Mouse (Mus musculus) heart, embryonic 12.5 days (tissue): ENCODE data around the gene Mfap3. TPM values are rescaled to one million over a fixed set of nuclear protein-coding genes. Genes with fewer than 3 reads are reported as not detected.
"Not testable (repeated sequence)": the region's sequence is repeated elsewhere in the genome, so short reads cannot be mapped to it uniquely, and the experiment has no call there.

Experiments
- ATAC-seq: fragments of 200-750 bp; cut with Nextera tagmentation; 2 replicates; pipeline ENCODE4 v1.8.0; 2017; ENCODE audit warnings: moderate TSS enrichment, moderate library complexity; ENCODE audit not compliant: insufficient number of reproducible peaks, low FRiP score
- H3K27ac ChIP-seq: fragments of 300-500 bp; sonication (generic); 2 replicates; pipeline ENCODE4 v1.5.1; 2016; ENCODE audit warnings: mild to moderate bottlenecking, moderate library complexity; ENCODE audit not compliant: poor library complexity, severe bottlenecking
- H3K27me3 ChIP-seq: fragments of 300-500 bp; sonication (generic); replicated peaks from 2 replicates; pipeline ENCODE4 v1.6.1; 2016; ENCODE audit warnings: mild to moderate bottlenecking, moderate library complexity
- H3K36me3 ChIP-seq: fragments of 300-500 bp; sonication (generic); 2 replicates; pipeline ENCODE4 v1.6.1; 2016; ENCODE audit warnings: mild to moderate bottlenecking, moderate library complexity
- H3K4me1 ChIP-seq: fragments of 300-500 bp; sonication (generic); replicated peaks from 2 replicates; pipeline ENCODE4 v1.6.1; 2016; ENCODE audit warnings: mild to moderate bottlenecking
- H3K4me2 ChIP-seq: fragments of 300-500 bp; sonication (generic); 2 replicates; pipeline ENCODE4 v1.6.1; 2016; ENCODE audit warnings: mild to moderate bottlenecking, moderate library complexity
- H3K4me3 ChIP-seq: fragments of 300-500 bp; sonication (generic); 2 replicates; pipeline ENCODE4 v1.5.1; 2016; ENCODE audit warnings: mild to moderate bottlenecking
- H3K9ac ChIP-seq: fragments of 300-500 bp; sonication (generic); 2 replicates; pipeline ENCODE4 v1.6.1; 2016; ENCODE audit warnings: mild to moderate bottlenecking, moderate library complexity
- H3K9me3 ChIP-seq: fragments of 300-500 bp; sonication (generic); replicated peaks from 2 replicates; pipeline ENCODE4 v1.6.1; 2016; ENCODE audit warnings: mild to moderate bottlenecking, moderate library complexity
- WGBS: fragments of 180-500 bp; shearing (Covaris S2); methylation state at CpG from one replicate; pipeline ENCODE4 v1.1.7; 2016; 5-methylcytosine and 5-hydroxymethylcytosine counted together
- polyA plus RNA-seq: library from polyadenylated mRNA; unstranded; fragments of >200 nt; fragmentation: Nextera tagmentation; extraction: Ambion mirVana; gene quantifications from 2 replicates; pipeline ENCODE4 v1.2.1, GENCODE M21; 2016

Mfap3 gene
- polyA plus RNA-seq, 1 experiment from 2014 or later, result 33.5 TPM

- H3K4me1 ChIP-seq, H3K27ac ChIP-seq, H3K4me3 ChIP-seq, H3K9ac ChIP-seq, ATAC-seq, H3K4me2 ChIP-seq, H3K9me3 ChIP-seq, H3K36me3 ChIP-seq, H3K27me3 ChIP-seq: not testable (repeated sequence)
- WGBS, result 86% methylated on average over 9 of the region's 10 CpGs
Observed at GRCm38 (mm10) chr11:57557936-57558335, 39.5 kb downstream of the Mfap3 start.

DNA sequence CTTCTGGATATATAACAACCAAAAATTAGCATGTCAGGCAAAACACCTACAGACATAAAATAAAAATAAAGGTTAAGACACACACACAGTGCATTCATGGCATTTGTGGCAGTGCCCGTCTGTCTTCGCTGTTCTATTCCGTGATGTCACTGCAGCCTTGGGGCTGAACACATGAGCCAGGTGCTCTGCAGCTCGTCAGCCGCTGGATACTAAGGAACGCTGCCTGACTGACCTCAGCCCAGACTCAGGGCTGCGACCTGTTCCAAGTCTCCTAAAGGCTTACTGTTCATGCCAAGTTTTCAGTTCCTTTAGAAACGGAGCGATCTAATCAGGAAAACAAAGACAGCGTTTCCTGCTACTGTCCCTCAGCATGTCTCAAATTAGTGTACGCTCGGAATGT, 46.1 kb downstream of the Mfap3 start:
- Histone ChIP-seq H3K4me2 (0 out of 2 replicates have a peak overlapping the region, but pooled peaks have one; percentile 15), H3K4me1 (peaks cover 22% of the 10 kb centered on the region), H3K36me3 (no peaks in the 10 kb centered on the region), H3K9ac (no peak overlapping the region), H3K9me3 (peaks cover 2% of the 10 kb centered on the region), H3K27me3 (peaks cover 10% of the 10 kb centered on the region), H3K4me3 (no peak overlapping the region), H3K27ac (no peak overlapping the region)
- 47% methylated on average over 12 of the region's 12 CpGs for WGBS
- ATAC-seq, result no peak

GRCm38 (mm10) chr11:57566091-57567035, 47.9 kb downstream of the Mfap3 start:
- no peaks in the 10 kb centered on the region for H3K36me3 ChIP-seq
- H3K4me2 ChIP-seq, result peak overlapping the region; percentile 38
- peaks cover 10% of the 10 kb centered on the region for H3K27me3 ChIP-seq
- no peak overlapping the region for H3K27ac ChIP-seq
- WGBS, result 34% methylated on average over 18 of the region's 18 CpGs
- peak overlapping the region; percentile 25; the same call in 1 of the 2 replicates for H3K9ac ChIP-seq
- H3K9me3 ChIP-seq, result peaks cover 12% of the 10 kb centered on the region
- H3K4me1 ChIP-seq, result peaks cover 22% of the 10 kb centered on the region
- ATAC-seq, result no peak
- no peak overlapping the region for H3K4me3 ChIP-seq

DNA sequence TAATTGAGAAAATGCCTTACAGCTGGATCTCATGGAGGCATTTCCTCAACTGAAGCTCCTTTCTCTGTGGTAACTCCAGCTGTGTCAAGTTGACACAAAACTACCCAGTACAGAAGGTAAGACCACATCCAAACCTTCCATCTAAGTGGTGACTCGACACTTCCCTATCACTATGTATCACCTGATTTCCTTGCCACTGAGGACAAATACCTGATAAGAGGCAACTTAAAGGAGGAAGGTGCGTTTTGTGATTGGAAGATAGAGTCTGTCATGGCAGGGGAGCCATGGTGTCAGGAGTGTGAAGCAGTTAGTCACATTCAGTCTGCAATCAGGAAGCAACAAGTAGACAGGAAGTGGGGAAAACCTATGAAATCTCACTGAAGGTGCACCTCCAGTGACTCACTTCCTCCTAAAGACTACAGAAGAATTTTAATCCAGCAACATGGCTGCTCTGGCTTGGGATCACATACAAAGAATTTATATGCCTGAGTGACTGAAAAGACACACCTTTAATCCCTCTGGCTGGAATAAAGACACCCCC, 50.6 kb downstream of the Mfap3 start:
- no peak overlapping the region for H3K9ac ChIP-seq
- WGBS, result 68% methylated on average over 2 of the region's 2 CpGs
- H3K4me1 ChIP-seq, result peaks cover 29% of the 10 kb centered on the region
- ATAC-seq, result no peak
- H3K9me3 ChIP-seq, result peaks cover 12% of the 10 kb centered on the region
- no peak overlapping the region for H3K4me3 ChIP-seq
- H3K4me2 ChIP-seq, result no peak overlapping the region
- H3K27ac ChIP-seq, result no peak overlapping the region
- peaks cover 10% of the 10 kb centered on the region for H3K27me3 ChIP-seq
- no peaks in the 10 kb centered on the region for H3K36me3 ChIP-seq

- H3K9ac ChIP-seq, result no peak overlapping the region
- H3K36me3 ChIP-seq, result no peaks in the 10 kb centered on the region
- H3K4me2 ChIP-seq, result no peak overlapping the region
- WGBS, result 74% methylated on average over 3 of the region's 3 CpGs
- peaks cover 12% of the 10 kb centered on the region for H3K9me3 ChIP-seq
- peaks cover 16% of the 10 kb centered on the region for H3K27me3 ChIP-seq
- no peak overlapping the region for H3K27ac ChIP-seq
- no peak for ATAC-seq
- peaks cover 26% of the 10 kb centered on the region for H3K4me1 ChIP-seq
- no peak overlapping the region for H3K4me3 ChIP-seq
Observed at GRCm38 (mm10) chr11:57571035-57571434, 52.6 kb downstream of the Mfap3 start.

DNA sequence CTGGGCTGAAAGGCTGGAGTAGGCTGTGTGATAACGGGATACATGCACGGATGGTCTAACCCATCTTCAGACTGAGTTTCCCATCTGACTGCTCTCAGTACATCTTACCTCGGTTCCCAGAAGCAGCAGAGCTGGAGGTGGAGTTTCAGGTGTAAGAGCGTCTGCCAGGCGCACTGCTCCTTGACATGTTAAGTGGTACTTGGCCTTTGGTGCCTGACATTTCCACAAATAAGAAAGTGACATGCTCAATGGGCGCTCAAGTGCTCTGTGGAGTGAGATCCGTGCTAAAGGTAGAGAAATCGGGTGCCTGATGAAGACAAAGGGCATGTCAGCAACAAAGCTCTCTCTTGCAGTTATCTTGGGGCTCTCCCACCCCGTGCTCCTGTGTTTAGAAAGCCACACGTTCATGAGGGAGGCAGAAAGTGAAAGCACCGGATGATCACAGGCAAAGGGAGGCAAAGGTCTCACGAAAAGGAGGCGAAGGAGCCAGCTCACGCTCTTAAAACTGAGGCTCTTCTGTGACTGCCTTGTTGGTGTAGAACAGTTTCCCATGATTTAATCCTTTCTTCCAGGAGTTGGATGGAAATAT, 55.3 kb downstream of the Mfap3 start:
- H3K9ac ChIP-seq, result peak overlapping the region; percentile 28; the same call in 1 of the 2 replicates
- peaks cover 12% of the 10 kb centered on the region; the same call in 1 of the 2 replicates for H3K27me3 ChIP-seq
- H3K9me3 ChIP-seq, result peaks cover 12% of the 10 kb centered on the region

DNA sequence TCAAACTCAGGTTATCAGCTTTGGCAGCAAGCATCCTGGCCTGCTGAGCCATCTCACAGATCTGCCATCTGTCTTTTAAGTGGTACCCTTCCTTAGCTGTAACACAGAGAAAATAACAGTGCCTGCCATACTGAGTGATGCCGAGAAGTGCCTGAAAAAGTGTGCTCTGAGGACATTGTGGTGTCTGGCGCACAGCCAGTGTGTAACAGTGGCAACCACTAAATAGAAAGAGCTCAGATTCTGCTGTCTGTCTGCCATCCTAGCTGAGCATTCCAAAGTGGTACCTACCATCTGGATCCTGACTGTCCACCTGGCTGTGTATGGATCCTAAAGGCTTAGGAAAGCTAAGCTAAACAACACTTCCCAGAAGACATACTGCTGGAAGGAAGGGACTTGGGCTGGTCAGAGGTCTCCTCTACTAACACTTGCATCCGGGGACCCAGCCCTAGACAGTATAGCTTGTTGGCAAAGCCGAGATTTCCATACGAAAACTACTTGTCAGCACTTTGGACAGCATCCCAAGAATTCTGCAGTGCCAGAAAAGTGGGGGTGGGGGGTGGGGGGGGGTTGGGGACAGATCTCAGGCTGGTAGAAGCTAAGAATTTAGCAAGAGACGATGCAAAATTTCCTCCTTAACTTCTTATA, 58.5 kb downstream of the Mfap3 start:
- H3K4me1 ChIP-seq, result peaks cover 11% of the 10 kb centered on the region; the same call in 1 of the 2 replicates
- H3K9me3 ChIP-seq, result peaks cover 4% of the 10 kb centered on the region; the same call in 1 of the 2 replicates
- no peak overlapping the region for H3K4me2 ChIP-seq
- H3K4me3 ChIP-seq, result no peak overlapping the region
- no peak for ATAC-seq
- H3K27me3 ChIP-seq, result peaks cover 15% of the 10 kb centered on the region; the same call in 1 of the 2 replicates
- no peak overlapping the region for H3K9ac ChIP-seq
- H3K27ac ChIP-seq, result no peak overlapping the region
- 64% methylated on average over 6 of the region's 6 CpGs for WGBS
- no peaks in the 10 kb centered on the region for H3K36me3 ChIP-seq

More for the DNA sequence above, 55.3 kb downstream of the Mfap3 start:
- no peak for ATAC-seq
- WGBS, result 34% methylated on average over 14 of the region's 14 CpGs
- Histone ChIP-seq H3K4me3 (peak overlapping the region; percentile 9), H3K4me2 (peak overlapping the region; percentile 52), H3K27ac (no peak overlapping the region), H3K36me3 (no peaks in the 10 kb centered on the region), H3K4me1 (peaks cover 11% of the 10 kb centered on the region; the same call in 1 of the 2 replicates)

DNA sequence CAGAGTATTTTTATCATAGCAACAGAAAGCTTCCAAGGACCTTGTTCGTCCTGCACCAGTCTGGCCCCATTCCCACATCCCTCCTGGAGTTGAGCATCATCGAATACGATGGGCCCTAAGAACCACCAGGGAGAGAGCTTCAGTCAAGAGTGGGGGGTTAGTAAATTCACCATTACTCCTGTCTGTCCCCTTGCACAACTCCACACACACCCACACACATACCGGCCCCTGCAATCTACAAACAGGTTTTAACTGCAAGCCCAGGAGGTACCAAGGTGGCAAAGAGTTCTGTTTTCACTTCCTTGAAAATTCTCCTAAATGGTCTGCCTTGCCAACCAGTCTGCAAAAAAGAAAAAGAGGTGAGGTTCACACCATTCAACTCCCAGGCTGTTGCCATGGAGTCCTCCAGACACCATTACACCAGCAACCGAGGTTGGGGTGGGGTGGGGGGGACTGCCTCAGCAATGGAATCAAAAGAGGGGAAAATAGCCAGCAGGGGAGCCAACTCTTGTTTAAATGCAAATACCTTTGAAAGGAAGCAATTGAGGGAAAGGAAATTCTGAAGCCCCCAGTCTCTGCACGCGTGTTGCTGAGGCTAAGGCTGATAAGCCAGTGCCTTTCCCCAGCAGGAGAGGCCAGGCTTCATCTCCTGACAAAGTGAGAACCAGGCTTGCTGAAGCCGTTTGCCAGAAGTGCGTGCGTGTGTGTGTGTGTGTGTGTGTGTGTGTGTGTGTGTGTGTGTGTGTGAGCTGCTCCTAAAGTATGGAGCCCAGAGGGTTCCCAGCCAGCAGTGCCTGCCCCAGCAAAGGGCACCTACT, 64.6 kb downstream of the Mfap3 start:
- ATAC-seq, result no peak
- WGBS, result 15% methylated on average over 10 of the region's 10 CpGs
- Histone ChIP-seq H3K4me2 (peak overlapping the region; percentile 41), H3K36me3 (no peaks in the 10 kb centered on the region), H3K27me3 (peaks cover 17% of the 10 kb centered on the region), H3K4me1 (peaks cover 15% of the 10 kb centered on the region), H3K9ac (no peak overlapping the region), H3K27ac (no peak overlapping the region), H3K4me3 (no peak overlapping the region), H3K9me3 (peaks cover 4% of the 10 kb centered on the region; the same call in 1 of the 2 replicates)
